Mouse (Mus musculus): ENCODE data around the gene Prpf6.

Gene Prpf6

DNA sequence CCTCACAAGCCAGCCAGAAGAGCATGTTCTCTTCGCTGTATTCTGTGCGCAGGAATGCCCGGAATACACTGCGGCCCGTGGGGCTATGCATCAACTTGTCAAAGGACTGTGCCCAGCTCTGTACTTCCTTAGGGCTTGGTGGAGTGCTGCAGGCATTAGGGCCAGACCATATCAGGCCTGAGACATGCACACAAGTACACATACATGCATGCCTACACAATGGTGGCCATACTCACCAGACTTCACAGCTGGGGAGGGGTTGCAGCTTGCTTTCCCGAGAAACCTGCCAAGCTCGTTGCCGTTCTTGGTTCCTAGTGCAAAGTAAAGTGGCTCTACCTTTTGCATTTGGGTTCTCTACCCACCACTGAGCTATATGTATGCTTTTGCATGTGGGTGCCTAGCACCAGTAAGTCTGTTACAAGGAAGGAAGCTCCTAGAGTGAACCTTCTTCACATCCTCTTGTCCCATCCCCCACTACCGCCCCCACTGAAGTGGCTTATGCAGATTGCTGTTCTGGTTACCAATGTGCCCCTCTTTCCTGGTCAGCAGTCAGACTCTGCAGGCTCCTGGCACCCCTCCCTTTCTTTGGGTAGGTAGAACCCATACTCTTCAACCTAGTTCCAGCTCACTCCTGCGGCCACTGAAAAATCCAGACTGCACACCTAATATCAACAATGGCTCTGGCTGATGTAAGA, 97.9 kb downstream of the Prpf6 start:
- DNase-seq = no peak

DNA sequence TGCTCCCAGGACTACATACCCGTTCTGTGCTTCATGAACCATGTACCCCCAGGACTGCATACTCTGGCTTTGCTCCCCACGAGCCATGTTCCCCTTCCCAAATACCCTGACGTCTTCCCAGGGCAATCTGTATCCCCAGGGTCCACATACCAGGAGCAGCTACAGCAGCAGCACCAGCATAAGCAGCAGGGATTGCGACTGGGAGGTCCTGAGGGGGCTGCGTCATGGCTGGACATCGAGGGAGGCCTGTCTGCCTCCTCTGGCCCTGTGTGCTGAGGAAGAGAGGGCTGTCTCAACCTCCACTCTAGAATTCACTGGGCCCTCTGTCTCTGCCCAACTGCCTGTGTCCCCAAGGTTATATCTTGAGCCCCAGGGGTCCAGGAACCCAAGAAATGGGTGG, 99.4 kb downstream of the Prpf6 start:
- DNase-seq = no peak

DNA sequence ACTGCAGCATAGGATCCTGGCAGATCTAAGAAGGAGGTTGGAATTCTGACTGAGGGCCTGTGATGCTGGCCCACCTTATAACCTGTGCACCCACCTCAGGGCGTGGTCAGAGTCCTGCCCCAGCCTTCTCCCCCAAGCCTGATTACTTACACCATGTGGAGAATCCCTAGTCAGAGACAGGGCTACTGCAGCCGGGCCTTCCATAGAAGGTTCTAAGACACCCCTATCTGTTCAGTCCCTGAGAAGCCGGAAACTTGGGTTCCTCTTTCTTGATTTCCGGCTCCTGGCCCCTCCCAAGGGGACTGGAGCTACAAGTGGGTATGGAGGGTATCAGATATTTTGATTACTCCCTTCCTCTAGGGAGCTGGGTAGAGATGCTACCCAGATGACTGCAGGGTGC, 99.9 kb downstream of the Prpf6 start:
- no peak for DNase-seq

- DNase-seq = no peak
Observed at GRCm38 (mm10) chr2:181692304-181692703, 100.6 kb downstream of the Prpf6 start.

- peak; percentile 78 to 85 for DNase-seq
Observed at GRCm38 (mm10) chr2:181693339-181694280, 101.9 kb downstream of the Prpf6 start, which contains the start of gene Rgs19. Rgs19 (minus strand) TSS chr2:181693977.

DNA sequence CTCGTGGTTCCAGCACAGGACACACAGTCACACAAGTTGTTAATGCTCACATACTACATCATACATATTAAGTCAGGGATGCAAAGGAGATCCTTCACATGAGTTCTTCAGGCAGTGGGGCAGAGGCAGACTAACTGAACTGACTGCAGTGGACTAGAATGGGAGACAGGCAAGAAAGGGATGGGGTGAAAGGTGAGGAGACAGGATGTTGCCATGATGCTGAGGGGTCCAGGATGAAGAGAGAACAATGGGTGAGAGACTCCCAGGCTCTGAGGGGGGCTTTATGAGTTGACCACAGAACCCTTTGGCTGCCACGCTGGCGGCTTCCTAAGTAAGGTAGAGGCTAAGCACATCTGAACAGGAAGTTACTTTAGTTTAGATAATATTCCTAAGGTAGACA, 102.9 kb downstream of the Prpf6 start:
- no peak for DNase-seq

GRCm38 (mm10) chr2:181695776-181696175, 104.1 kb downstream of the Prpf6 start:
- no peak for DNase-seq

GRCm38 (mm10) chr2:181696801-181697420, 105.2 kb downstream of the Prpf6 start:
- DNase-seq = no peak

DNA sequence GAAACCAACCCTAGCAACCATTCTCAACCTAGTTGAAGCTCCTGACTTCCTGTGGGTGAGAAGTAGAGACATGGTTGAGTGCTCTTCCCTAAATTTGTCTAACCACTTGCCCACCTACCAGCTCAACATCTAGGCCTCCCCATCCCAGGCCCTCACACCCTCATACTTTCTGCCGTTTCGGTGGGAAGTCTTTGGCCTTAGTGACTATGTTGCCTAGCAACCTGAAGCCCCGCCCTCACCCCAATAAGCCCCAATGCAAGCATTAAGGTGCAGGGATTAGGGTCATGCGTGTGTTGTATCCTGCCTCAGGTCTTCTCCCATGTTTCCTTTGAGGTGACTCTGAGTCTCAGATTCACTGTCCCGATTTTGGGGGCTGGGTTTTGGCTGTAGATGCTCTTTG, 106.6 kb downstream of the Prpf6 start, which contains the start of gene Lkaaear1:
Gene Lkaaear1 (minus strand): TSS at position 202 of the 400 bp plus-strand sequence.
- DNase-seq = no peak

All from kidney, postnatal 36 days (tissue).